Mouse (Mus musculus) heart, embryonic 15.5 days (tissue): ENCODE results near the gene Eef1akmt4. TPM values are rescaled to one million over a fixed set of nuclear protein-coding genes. Genes with fewer than 3 reads are reported as not detected.

Experiments
- microRNA counts: library from miRNA; unstranded; fragments of <30 nt; microRNA quantifications from one replicate; lab custom pipeline; 2016
- microRNA-seq: library from miRNA; unstranded; fragments of <30 nt; microRNA quantifications from one replicate; pipeline ENCODE4, GENCODE M21; 2016
- polyA plus RNA-seq: library from polyadenylated mRNA; unstranded; fragments of >200 nt; fragmentation: Nextera tagmentation; extraction: Ambion mirVana; gene quantifications from 2 replicates; pipeline ENCODE4 v1.2.1, GENCODE M21; 2015

Gene Eef1akmt4
- polyA plus RNA-seq, 1 experiment from 2014 or later = 13.4 TPM

MicroRNA genes within 50 kb of the gene (microRNA counts, 519-probe panel; counts per million panel counts)
- microRNA mmu-miR-1224 (lab: Ali Mortazavi, UCI) = 2,547 counts per million, percentile 54 among the panel's probes with 10 or more counts

Small RNA genes lying within 50 kb of the gene (microRNA-seq; reads per million reads assigned to microRNA genes)
- gene Mir1224 = 2.3 reads per million, percentile 3 among the genes with 10 or more reads in this experiment

Other genes starting within 250 kb of the Eef1akmt4 start
- gene Abcc5, start 185.2 kb upstream of the Eef1akmt4 start, polyA plus RNA-seq = 55.5 and 60.5 TPM in 2 replicates
- 66.6 and 75.9 TPM in 2 replicates for gene Eif2b5, start 112.8 kb upstream of the Eef1akmt4 start, polyA plus RNA-seq
- 16.9 and 24.3 TPM in 2 replicates for gene Dvl3, start 94.6 kb upstream of the Eef1akmt4 start, polyA plus RNA-seq
- gene Ap2m1, start 76.1 kb upstream of the Eef1akmt4 start, polyA plus RNA-seq = 440 and 469 TPM in 2 replicates
- gene Abcf3, start 63.0 kb upstream of the Eef1akmt4 start, polyA plus RNA-seq = 47.1 and 50.5 TPM in 2 replicates
- 0.09 and 0.80 TPM in 2 replicates for gene Vwa5b2, start 22.1 kb upstream of the Eef1akmt4 start, polyA plus RNA-seq
- gene Gm49333, start within 50 bp of the Eef1akmt4 start, polyA plus RNA-seq = not detected in 2 replicates
- gene Alg3, start 142 bp downstream of the Eef1akmt4 start, polyA plus RNA-seq = 23.6 and 30.7 TPM in 2 replicates
- 0.31 and 0.46 TPM in 2 replicates for gene Camk2n2, start 9.7 kb downstream of the Eef1akmt4 start, polyA plus RNA-seq
- 0.93 and 1.5 TPM in 2 replicates for gene Ece2, start 18.2 kb downstream of the Eef1akmt4 start, polyA plus RNA-seq
- 202 and 242 TPM in 2 replicates for gene Psmd2, start 40.1 kb downstream of the Eef1akmt4 start, polyA plus RNA-seq
- 95.3 and 129 TPM in 2 replicates for gene Eif4g1, start 56.7 kb downstream of the Eef1akmt4 start, polyA plus RNA-seq
- 7.1 and 9.0 TPM in 2 replicates for gene Fam131a, start 81.6 kb downstream of the Eef1akmt4 start, polyA plus RNA-seq
- 41.0 and 54.5 TPM in 2 replicates for gene Polr2h, start 106.1 kb downstream of the Eef1akmt4 start, polyA plus RNA-seq
- 3.8 and 6.5 TPM in 2 replicates for gene Clcn2, start 106.2 kb downstream of the Eef1akmt4 start, polyA plus RNA-seq
- 1.1 and 2.2 TPM in 2 replicates for gene Chrd, start 121.5 kb downstream of the Eef1akmt4 start, polyA plus RNA-seq
- gene Thpo, start 122.9 kb downstream of the Eef1akmt4 start, polyA plus RNA-seq = 0.08 and 0.34 TPM in 2 replicates